Mouse (Mus musculus) mouse embryonic stem cell (cell line): Measurements from ENCODE around the gene Taar8a.

ENCODE experiments used
- in situ Hi-C, 2 experiments: fragments of 300-500 bp; cut with MboI; formaldehyde crosslinking; loops; 1 replicate in 1 of 2; 3 replicates in 1 of 2; pipeline ENCODE4 v1.14.3; 2019 to 2020; ENCODE audit warnings: low sequenced_read_pairs in 2 of 2, low pct_unique_long_range_greater_than_20kb in 1 of 2, mixed read lengths in 1 of 2; ENCODE audit not compliant: unreplicated experiment in 1 of 2

The Taar8a gene

GRCm38 (mm10) chr10:24109434-24109833, 33.1 kb downstream of the Taar8a start, which contains the start of gene Taar9:
TSS of gene Taar9 (minus strand) at chr10:24109534.
- in situ Hi-C loops = loop anchor here in 1 of 2 experiments (10.0 kb wide), 1 partner anchor 295 kb away; no protein-coding TSS in a partner anchor

GRCm38 (mm10) chr10:24111116-24111778, 34.9 kb downstream of the Taar8a start:
- in situ Hi-C loops = no loop called here
